Mouse (Mus musculus) CH12.LX (cell line): ENCODE measurements around the gene Vdac1.

ENCODE experiments used
- BHLHE40 ChIP-seq: IDR thresholded peaks from 2 replicates; pipeline ENCODE4 v1.6.1; 2011; ENCODE audit warnings: mild to moderate bottlenecking, low read depth, low read length, improper control_type of control experiment
- CHD1 ChIP-seq: IDR thresholded peaks from 2 replicates; pipeline ENCODE4 v1.6.1; 2012; ENCODE audit warnings: low read depth, low read length, improper control_type of control experiment, inconsistent platforms
- CTCF ChIP-seq, 2 experiments: IDR thresholded peaks in 1 of 2; conservative IDR thresholded peaks in 1 of 2; 2 replicates each; pipeline ENCODE4 v1.5.1; 2011 to 2012; ENCODE audit warnings: low read depth in 2 of 2, low read length in 2 of 2, improper control_type of control experiment in 1 of 2, inconsistent platforms in 1 of 2, mild to moderate bottlenecking in 1 of 2, moderate library complexity in 1 of 2
- E2F4 ChIP-seq: IDR thresholded peaks from 2 replicates; pipeline ENCODE4 v1.6.1; 2011; ENCODE audit warnings: low read depth, low read length, improper control_type of control experiment; ENCODE audit not compliant: insufficient replicate concordance
- JUND ChIP-seq: conservative IDR thresholded peaks from 2 replicates; pipeline ENCODE4 v1.6.1; 2011; ENCODE audit warnings: low read depth, low read length, improper control_type of control experiment
- POLR2A ChIP-seq: IDR thresholded peaks from 2 replicates; pipeline ENCODE4 v1.6.1; 2011; ENCODE audit warnings: low read depth, mild to moderate bottlenecking, improper control_type of control experiment, low read length
- POLR2AphosphoS2 ChIP-seq: IDR thresholded peaks from 2 replicates; pipeline ENCODE4 v1.6.1; 2011; ENCODE audit warnings: low read depth, low read length, improper control_type of control experiment
- TCF12 ChIP-seq: IDR thresholded peaks from 2 replicates; pipeline ENCODE4 v1.6.1; 2014; ENCODE audit warnings: low read depth, mild to moderate bottlenecking, inconsistent platforms, low read length, improper control_type of control experiment
- USF2 ChIP-seq: conservative IDR thresholded peaks from 2 replicates; pipeline ENCODE4 v1.6.1; 2011; ENCODE audit warnings: low read depth, low read length, improper control_type of control experiment
- ZC3H11A ChIP-seq: IDR thresholded peaks from 2 replicates; pipeline ENCODE4 v1.6.1; 2012; ENCODE audit warnings: low read depth, mild to moderate bottlenecking, inconsistent platforms, low read length, improper control_type of control experiment
- ZMIZ1 ChIP-seq: IDR thresholded peaks from 2 replicates; pipeline ENCODE4 v1.6.1; 2012; ENCODE audit warnings: low read depth, mild to moderate bottlenecking, inconsistent platforms, low read length, improper control_type of control experiment

DNA sequence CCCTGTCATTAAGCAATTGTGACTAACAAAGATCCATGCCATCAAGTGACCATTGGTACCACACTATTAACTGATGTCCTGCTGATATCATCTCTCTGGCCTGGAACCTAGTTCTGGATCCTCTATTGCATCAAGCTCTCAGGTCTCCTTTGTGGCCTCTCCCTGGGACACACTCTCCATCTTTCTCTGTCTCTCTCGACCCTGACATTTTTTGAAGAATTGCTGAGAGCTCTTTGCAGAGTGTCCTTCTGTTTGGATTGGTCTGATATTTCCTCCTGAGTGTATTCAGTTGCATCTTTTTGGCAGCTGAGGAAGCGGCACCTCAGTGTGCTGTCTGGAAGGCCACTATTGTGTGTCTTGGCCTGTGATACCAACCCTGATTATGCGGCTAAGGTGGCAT lies 18.6 kb downstream of the Vdac1 start:
- no peak for TF ChIP-seq CHD1
- no peak for TF ChIP-seq TCF12
- no peak for TF ChIP-seq ZC3H11A
- TF ChIP-seq CTCF (conservative IDR thresholded peaks at IDR 0.05 in 1 of 2, IDR thresholded peaks at IDR 0.05 in 1 of 2; ENCODE audit: low read depth in 2 of 2, low read length in 2 of 2): no peak
- TF ChIP-seq POLR2A: no peak
- TF ChIP-seq BHLHE40: no peak
- TF ChIP-seq ZMIZ1: no peak
- no peak for TF ChIP-seq E2F4
- no peak for TF ChIP-seq POLR2AphosphoS2
- TF ChIP-seq USF2: no peak
- TF ChIP-seq JUND: no peak
